Mouse (Mus musculus): ENCODE results near the gene Boll.

Gene Boll

DNA sequence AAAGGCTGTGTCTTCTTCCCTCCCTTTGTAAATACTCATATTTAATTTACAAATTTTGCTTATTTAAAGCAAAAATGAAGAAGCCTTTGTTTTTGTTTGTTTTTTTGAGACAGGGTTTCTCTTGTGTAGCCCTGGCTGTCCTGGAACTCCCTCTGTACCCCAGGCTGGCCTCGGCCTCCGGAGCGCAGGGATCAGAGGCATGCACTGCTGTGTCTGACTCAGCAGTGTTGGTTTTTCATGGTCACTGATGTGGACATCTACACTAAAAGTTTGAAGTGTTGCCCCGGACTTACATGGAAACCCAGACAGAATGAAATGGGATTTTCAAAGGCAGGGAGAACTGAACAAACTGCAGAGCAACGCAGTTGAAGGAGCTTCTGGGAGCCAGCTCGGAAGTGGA lies 155.7 kb downstream of the Boll start:
- DNase-seq (ENCODE audit: low spot score), result no peak

DNA sequence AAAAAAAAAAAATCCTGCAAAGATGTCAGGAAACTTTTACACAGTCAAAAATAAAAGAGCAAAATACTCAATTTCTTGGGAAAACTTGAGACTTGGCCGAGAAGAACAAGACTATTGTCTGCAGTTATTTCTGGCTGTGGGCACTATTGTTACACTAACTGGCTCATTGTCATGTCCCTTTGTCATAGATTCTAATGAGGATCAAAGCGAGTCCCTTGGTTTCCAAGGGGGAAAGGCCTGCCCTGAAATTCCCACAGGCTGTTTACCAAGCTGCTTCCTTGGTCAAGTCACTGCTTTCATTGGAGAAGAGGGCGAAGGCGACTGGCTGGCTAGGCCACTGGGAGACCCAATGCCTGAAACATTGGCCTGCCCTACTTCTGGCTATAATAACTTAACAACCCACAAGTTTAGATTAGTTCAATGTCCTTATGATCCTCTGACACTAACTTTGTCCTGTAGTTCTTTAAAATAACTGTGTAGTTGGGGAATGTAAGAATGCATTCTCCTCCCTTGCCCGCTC lies 157.4 kb downstream of the Boll start:
- DNase-seq (ENCODE audit: low spot score), result no peak

DNA sequence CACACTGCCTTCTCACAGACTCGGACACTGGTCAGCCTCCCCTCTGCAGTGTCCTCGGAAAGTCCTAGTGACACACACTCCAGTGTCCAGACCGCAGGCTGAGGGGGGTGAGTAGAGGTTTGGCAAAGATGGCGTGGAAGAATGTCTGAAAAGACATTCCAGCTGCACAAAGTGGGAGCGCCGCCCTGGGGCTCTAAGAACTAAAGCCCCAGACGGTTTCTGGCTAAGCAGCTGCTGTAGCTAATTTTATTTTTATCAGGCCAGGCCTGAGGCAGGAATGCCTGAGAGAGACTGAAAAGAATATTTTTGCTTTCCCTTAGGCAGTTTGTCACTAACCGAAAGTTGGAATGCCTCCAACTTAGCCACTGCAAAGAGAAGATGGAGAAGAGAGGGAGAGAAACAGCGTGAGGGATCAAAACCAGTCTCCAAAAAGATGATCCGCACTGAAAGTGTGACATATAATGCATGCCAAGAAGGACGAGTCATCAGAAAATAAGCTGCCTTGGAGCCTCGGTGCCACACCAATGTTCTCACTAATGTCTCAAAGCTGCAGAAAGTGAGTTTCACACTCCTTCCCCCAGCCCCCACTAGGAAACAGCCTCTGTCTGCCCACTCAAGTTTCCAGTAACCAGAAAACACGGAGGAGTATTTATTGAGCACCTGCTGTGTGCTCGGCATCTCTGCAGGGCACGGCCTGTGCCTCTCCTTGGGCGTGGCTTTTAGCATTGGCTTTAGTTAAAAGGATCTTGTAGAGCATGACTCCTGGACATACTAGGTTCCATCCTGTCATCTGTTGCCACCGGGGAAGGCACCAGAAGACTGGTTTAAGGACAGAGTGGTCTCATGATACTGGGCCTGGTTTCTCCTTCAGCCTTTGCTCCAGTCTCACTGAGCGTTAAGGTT lies 161.2 kb downstream of the Boll start:
- DNase-seq (ENCODE audit: low spot score), result peak; percentile 14

DNA sequence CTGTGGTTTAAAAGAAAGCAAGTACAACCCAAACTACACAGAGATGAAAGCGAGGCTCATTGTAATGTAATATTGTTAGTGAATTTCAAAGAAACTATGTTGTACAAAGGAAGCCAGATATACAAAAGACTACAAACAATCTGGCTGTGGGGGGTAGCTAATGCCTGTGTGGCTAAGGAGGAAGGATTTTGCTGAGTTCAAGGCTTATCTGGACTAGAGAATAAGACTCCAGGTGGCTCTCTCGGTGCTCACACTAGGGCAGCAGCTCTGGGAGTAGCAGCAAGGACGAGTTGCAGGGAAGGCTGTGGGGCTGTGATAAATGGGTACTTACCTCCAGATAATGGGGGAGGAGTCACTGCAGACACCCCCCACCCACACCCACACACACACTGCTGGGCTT lies 164.6 kb downstream of the Boll start:
- no peak for DNase-seq (ENCODE audit: low spot score)
